Mouse (Mus musculus): Measurements from ENCODE around the gene Ulk4.

DNA sequence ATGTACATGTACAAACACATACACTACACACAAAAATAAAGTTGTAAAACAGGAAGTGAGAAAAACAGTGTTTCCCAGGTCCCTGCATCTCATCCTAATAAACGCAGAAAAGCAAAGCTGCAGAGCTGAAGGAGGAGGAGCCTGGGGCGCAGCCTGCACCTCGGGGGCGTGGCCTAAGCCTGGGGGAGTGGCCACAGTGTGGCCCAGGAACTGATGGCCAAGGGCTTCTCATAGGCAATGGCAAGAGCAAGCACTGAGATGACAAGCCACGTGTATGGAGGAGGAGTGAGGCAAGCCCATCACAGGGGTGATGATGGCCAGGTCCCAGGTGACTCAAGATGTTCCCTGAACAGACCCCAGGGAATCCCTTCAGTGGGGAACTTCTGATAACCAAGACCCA is 35.2 kb downstream of the Ulk4 start:
- TF ChIP-seq POLR2A (IDR thresholded peaks at IDR 0.05; ENCODE audit: borderline replicate concordance, extremely low read depth, insufficient read depth, insufficient read length, poor library complexity, severe bottlenecking) (no peak), CTCF (IDR thresholded peaks at IDR 0.05; ENCODE audit: borderline replicate concordance, extremely low read depth, insufficient read depth, insufficient read length) (no peak)
